In the genomic region with DNA sequence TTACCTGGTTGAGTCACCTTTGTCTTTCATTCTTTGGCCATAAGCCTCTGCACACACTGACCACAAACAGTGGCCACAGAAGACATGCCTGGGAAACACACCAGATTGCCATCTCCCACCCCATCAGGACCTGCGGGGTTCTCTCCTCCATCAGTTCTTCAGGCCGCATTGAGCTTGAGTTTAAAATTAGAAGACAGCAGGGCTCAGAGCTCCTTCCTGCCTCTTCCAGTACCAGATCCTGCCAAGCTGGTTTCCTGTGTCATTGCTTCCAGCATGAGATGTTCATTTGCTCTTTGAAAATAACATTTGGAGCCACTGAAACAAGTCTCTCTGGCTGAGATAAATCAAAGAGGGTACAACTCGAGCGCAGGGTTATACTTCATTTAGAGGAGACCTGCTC, we compare ENCODE assay signal across 22 mouse cellular contexts.
"Had no signal": no experiment of that assay in that cellular context is flagged by ENCODE, and none has a peak within 500 bp of the region (broad histone marks: within the 10 kb centered on the region; RNA-seq: fewer than 3 reads in every experiment).

No protein-coding gene starts in this region.

- H3K27me3 ChIP-seq: kidney, embryonic 15.5 days; limb, embryonic 15.5 days; megakaryocyte, embryonic 14.5 days; midbrain, embryonic 13.5 days; stomach, embryonic 15.5 days had no signal

- H3K27ac ChIP-seq: kidney, embryonic 15.5 days; limb, embryonic 12.5 days; limb, embryonic 15.5 days; liver, embryonic 14.5 days; midbrain, embryonic 10.5 days; midbrain, embryonic 13.5 days; neural tube, embryonic 13.5 days; stomach, embryonic 15.5 days had no signal

- H3K4me2 ChIP-seq: kidney, embryonic 15.5 days; limb, embryonic 12.5 days; limb, embryonic 15.5 days; liver, embryonic 11.5 days; lung, embryonic 14.5 days; midbrain, embryonic 13.5 days; neural tube, embryonic 13.5 days; stomach, embryonic 15.5 days had no signal

- H3K4me1 ChIP-seq: limb, embryonic 15.5 days; megakaryocyte, embryonic 14.5 days; stomach, embryonic 15.5 days had no signal

- H3K36me3 ChIP-seq: kidney, embryonic 15.5 days; limb, embryonic 12.5 days; limb, embryonic 15.5 days; midbrain, embryonic 10.5 days; midbrain, embryonic 13.5 days; neural tube, embryonic 13.5 days; stomach, embryonic 15.5 days had no signal

- H3K4me3 ChIP-seq: kidney, embryonic 15.5 days; limb, embryonic 12.5 days; limb, embryonic 15.5 days; megakaryocyte, embryonic 14.5 days; midbrain, embryonic 10.5 days; midbrain, embryonic 13.5 days; myocyte; neural tube, embryonic 13.5 days; stomach, embryonic 15.5 days had no signal

- H3K9me3 ChIP-seq: kidney, embryonic 15.5 days; limb, embryonic 12.5 days; limb, embryonic 15.5 days; midbrain, embryonic 10.5 days; midbrain, embryonic 13.5 days; neural tube, embryonic 13.5 days; stomach, embryonic 15.5 days had no signal

- DNase-seq: kidney, postnatal 10 days; kidney, postnatal 36 days; left cerebral cortex, postnatal 4 days; liver, postnatal 0 days; lung, embryonic 14.5 days; retina, postnatal 1 day; right cerebral cortex, postnatal 25 days; spleen, adult 18-20 months; thymus, postnatal 25 days had no signal

- ATAC-seq: liver, postnatal 0 days; lung, postnatal 0 days; midbrain, embryonic 13.5 days; midbrain, embryonic 16.5 days had no signal

- H3K9ac ChIP-seq: kidney, embryonic 15.5 days; limb, embryonic 12.5 days; limb, embryonic 15.5 days; liver, embryonic 14.5 days; liver, postnatal 0 days; lung, embryonic 14.5 days; midbrain, embryonic 13.5 days; neural tube, embryonic 13.5 days; stomach, embryonic 15.5 days had no signal
